Mouse (Mus musculus): Measurements from ENCODE around the gene Gm17428. TPM values are rescaled to one million over a fixed set of nuclear protein-coding genes. Genes with fewer than 3 reads are reported as not detected.

The Gm17428 gene
- total and polyA plus RNA-seq, 3 experiments, result not detected

- Histone ChIP-seq H3K36me3 (ENCODE audit: control insufficient read depth in 1 of 2, insufficient read depth in 2 of 2, low read length in 2 of 2) (peaks cover 0 to 5% of the 10 kb centered on the region in 2 experiments; a peak in 1 of 4 replicates), H3K27ac (ENCODE audit: control insufficient read depth, low read depth, low read length) (no peak overlapping the region), H3K4me1 (ENCODE audit: control insufficient read depth in 1 of 2, insufficient read depth in 2 of 2, low read length in 2 of 2) (peaks cover 0 to 8% of the 10 kb centered on the region in 2 experiments; a peak in 1 of 4 replicates), H3K9me3 (replicated peaks; ENCODE audit: insufficient read depth, low read length) (no peaks in the 10 kb centered on the region), H3K27me3 (ENCODE audit: control insufficient read depth in 1 of 2, insufficient read depth in 2 of 2, low read length in 2 of 2) (peaks cover 0 to 1% of the 10 kb centered on the region in 2 experiments; a peak in 1 of 4 replicates), H3K79me2 (ENCODE audit: control insufficient read depth, insufficient read depth, low read length, poor library complexity) (no peaks in the 10 kb centered on the region), H3K4me3 (ENCODE audit: control insufficient read depth in 1 of 2, insufficient read depth in 1 of 2, low read depth in 2 of 2, low read length in 2 of 2) (no peak overlapping the region), H3K9ac (ENCODE audit: control insufficient read depth, low read depth, low read length, poor library complexity, severe bottlenecking) (no peak overlapping the region)
- peak; percentile 68 for DNase-seq (ENCODE audit: low read depth, low spot score)
- TF ChIP-seq UBTF (IDR thresholded peaks at IDR 0.05; ENCODE audit: borderline replicate concordance, insufficient read depth, low read depth, low read length) (no peak), ETS1 (IDR thresholded peaks at IDR 0.05; ENCODE audit: low read depth, low read length) (no peak), GABPA (IDR thresholded peaks at IDR 0.05; ENCODE audit: low read depth, low read length) (no peak), MAFK (IDR thresholded peaks at IDR 0.05; ENCODE audit: borderline replicate concordance, low read depth, low read length) (no peak), HCFC1 (IDR thresholded peaks at IDR 0.05; ENCODE audit: low read depth, low read length) (no peak), NRF1 (IDR thresholded peaks at IDR 0.05; ENCODE audit: insufficient read depth, low read depth, low read length, poor library complexity, severe bottlenecking) (no peak), RCOR1 (IDR thresholded peaks at IDR 0.05; ENCODE audit: low read depth, low read length) (no peak), CTCF (IDR thresholded peaks at IDR 0.05 in 2 of 3, conservative IDR thresholded peaks at IDR 0.05 in 1 of 3; ENCODE audit: control insufficient read depth in 1 of 3, insufficient read depth in 1 of 3, low read depth in 2 of 3, low read length in 3 of 3, poor library complexity in 1 of 3, severe bottlenecking in 1 of 3) (peak; percentile 87 to 94 (median 88)), ZNF384 (IDR thresholded peaks at IDR 0.05; ENCODE audit: low read depth, low read length) (no peak), ZMIZ1 (IDR thresholded peaks at IDR 0.05; ENCODE audit: low read depth, low read length) (no peak), SMC3 (IDR thresholded peaks at IDR 0.05; ENCODE audit: low read depth, low read length) (peak; percentile 89), CHD2 (IDR thresholded peaks at IDR 0.05; ENCODE audit: low read length) (no peak), ZC3H11A (IDR thresholded peaks at IDR 0.05; ENCODE audit: low read depth, low read length) (peak; percentile 69), RAD21 (IDR thresholded peaks at IDR 0.05; ENCODE audit: low read depth, low read length) (peak; percentile 83), TBP (IDR thresholded peaks at IDR 0.05; ENCODE audit: low read depth, low read length) (no peak), POLR2AphosphoS5 (IDR thresholded peaks at IDR 0.05; ENCODE audit: borderline replicate concordance, low read depth, low read length) (no peak), MXI1 (IDR thresholded peaks at IDR 0.05; ENCODE audit: low read depth, low read length) (no peak)
Measured at GRCm38 (mm10) chr14:54939434-54940175, 37.1 kb upstream of the Gm17428 start.

GRCm38 (mm10) chr14:54940176-54940530 lies 36.6 kb upstream of the Gm17428 start:
- no peak overlapping the region for H3K27ac ChIP-seq (ENCODE audit: control insufficient read depth, low read depth, low read length)
- H3K27me3 ChIP-seq (ENCODE audit: control insufficient read depth in 1 of 2, insufficient read depth in 2 of 2, low read length in 2 of 2), result 0 out of 4 replicates have a peak, but pooled peaks cover 0 to under 1% of the 10 kb centered on the region in 2 experiments
- no peaks in the 10 kb centered on the region for H3K79me2 ChIP-seq (ENCODE audit: control insufficient read depth, insufficient read depth, low read length, poor library complexity)
- peaks cover 0 to 5% of the 10 kb centered on the region in 2 experiments; a peak in 1 of 4 replicates for H3K36me3 ChIP-seq (ENCODE audit: control insufficient read depth in 1 of 2, insufficient read depth in 2 of 2, low read length in 2 of 2)
- H3K9ac ChIP-seq (ENCODE audit: control insufficient read depth, low read depth, low read length, poor library complexity, severe bottlenecking), result no peak overlapping the region
- no peak for DNase-seq (ENCODE audit: low read depth, low spot score)
- peaks cover 0 to 8% of the 10 kb centered on the region in 2 experiments; a peak in 1 of 4 replicates for H3K4me1 ChIP-seq (ENCODE audit: control insufficient read depth in 1 of 2, insufficient read depth in 2 of 2, low read length in 2 of 2)
- no peaks in the 10 kb centered on the region for H3K9me3 ChIP-seq (replicated peaks; ENCODE audit: insufficient read depth, low read length)
- no peak overlapping the region for H3K4me3 ChIP-seq (ENCODE audit: control insufficient read depth in 1 of 2, insufficient read depth in 1 of 2, low read depth in 2 of 2, low read length in 2 of 2)
- no peak for TF ChIP-seq HCFC1 (IDR thresholded peaks at IDR 0.05; ENCODE audit: low read depth, low read length)
- TF ChIP-seq JUND (IDR thresholded peaks at IDR 0.05; ENCODE audit: low read depth, low read length), result no peak
- TF ChIP-seq CHD1 (IDR thresholded peaks at IDR 0.05; ENCODE audit: low read depth, low read length), result no peak
- TF ChIP-seq USF1 (IDR thresholded peaks at IDR 0.05; ENCODE audit: low read depth, low read length), result no peak
- no peak for TF ChIP-seq TAL1 (IDR thresholded peaks at IDR 0.05; ENCODE audit: low read length)
- no peak for TF ChIP-seq KAT2A (conservative IDR thresholded peaks at IDR 0.05; ENCODE audit: low read depth, low read length)
- no peak for TF ChIP-seq TBP (IDR thresholded peaks at IDR 0.05; ENCODE audit: low read depth, low read length)
- TF ChIP-seq CHD2 (IDR thresholded peaks at IDR 0.05; ENCODE audit: low read length), result no peak
- no peak for TF ChIP-seq SMC3 (IDR thresholded peaks at IDR 0.05; ENCODE audit: low read depth, low read length)
- TF ChIP-seq MXI1 (IDR thresholded peaks at IDR 0.05; ENCODE audit: low read depth, low read length), result no peak
- TF ChIP-seq MYB (IDR thresholded peaks at IDR 0.05; ENCODE audit: low read depth, low read length), result no peak
- TF ChIP-seq USF2 (IDR thresholded peaks at IDR 0.05; ENCODE audit: borderline replicate concordance in 1 of 2, insufficient read depth in 1 of 2, low read depth in 1 of 2, low read length in 2 of 2), result no peak
- TF ChIP-seq SIN3A (IDR thresholded peaks at IDR 0.05; ENCODE audit: low read length), result no peak
- TF ChIP-seq UBTF (IDR thresholded peaks at IDR 0.05; ENCODE audit: borderline replicate concordance, insufficient read depth, low read depth, low read length), result no peak
- no peak for TF ChIP-seq MYC (IDR thresholded peaks at IDR 0.05; ENCODE audit: low read depth, low read length)
- no peak for TF ChIP-seq ELF1 (IDR thresholded peaks at IDR 0.05; ENCODE audit: low read depth, low read length)
- no peak for TF ChIP-seq TCF12 (IDR thresholded peaks at IDR 0.05; ENCODE audit: low read depth, low read length)

All from MEL (cell line).